Mouse (Mus musculus): ENCODE measurements around the gene Rad54l2. TPM values are rescaled to one million over a fixed set of nuclear protein-coding genes. Genes with fewer than 3 reads are reported as not detected.
A peak's percentile ranks its signal among the peaks of the same experiment; 100 is the strongest.

Gene Rad54l2
- total RNA-seq, 4 experiments from 2014 or later, result 6.2 to 7.8 (median 7.2) TPM

- no peak for DNase-seq (ENCODE audit: low spot score in 2 of 2)
Measured at GRCm38 (mm10) chr9:106754311-106754710, 34.7 kb downstream of the Rad54l2 start.

GRCm38 (mm10) chr9:106752135-106752534 lies 36.9 kb downstream of the Rad54l2 start:
- DNase-seq (ENCODE audit: low spot score in 2 of 2), result no peak

GRCm38 (mm10) chr9:106739962-106740361 lies 49.0 kb downstream of the Rad54l2 start:
- no peak for DNase-seq (ENCODE audit: low spot score in 2 of 2)

- DNase-seq (ENCODE audit: low spot score in 2 of 2), result no peak
Measured at GRCm38 (mm10) chr9:106739056-106739455, 49.9 kb downstream of the Rad54l2 start.

- DNase-seq (ENCODE audit: low spot score in 2 of 2), result no peak
Measured at GRCm38 (mm10) chr9:106738199-106738985, 50.6 kb downstream of the Rad54l2 start.

GRCm38 (mm10) chr9:106733690-106734089 lies 55.3 kb downstream of the Rad54l2 start:
- no peak for DNase-seq (ENCODE audit: low spot score in 2 of 2)

- DNase-seq (ENCODE audit: low spot score in 2 of 2), result no peak
Measured at GRCm38 (mm10) chr9:106729416-106729815, 59.6 kb downstream of the Rad54l2 start.

- no peak for DNase-seq (ENCODE audit: low spot score in 2 of 2)
Measured at GRCm38 (mm10) chr9:106726891-106727290, 62.1 kb downstream of the Rad54l2 start.

GRCm38 (mm10) chr9:106725435-106725834 lies 63.6 kb downstream of the Rad54l2 start:
- no peak for DNase-seq (ENCODE audit: low spot score in 2 of 2)

GRCm38 (mm10) chr9:106724864-106725263 lies 64.1 kb downstream of the Rad54l2 start:
- no peak for DNase-seq (ENCODE audit: low spot score in 2 of 2)

GRCm38 (mm10) chr9:106716729-106717128 lies 72.3 kb downstream of the Rad54l2 start:
- DNase-seq (ENCODE audit: low spot score in 2 of 2), result no peak

GRCm38 (mm10) chr9:106716232-106716631 lies 72.8 kb downstream of the Rad54l2 start:
- DNase-seq (ENCODE audit: low spot score in 2 of 2), result no peak

- no peak for DNase-seq (ENCODE audit: low spot score in 2 of 2)
Measured at GRCm38 (mm10) chr9:106712470-106712869, 76.5 kb downstream of the Rad54l2 start.

GRCm38 (mm10) chr9:106692973-106693481 lies 96.0 kb downstream of the Rad54l2 start:
- no peak for DNase-seq (ENCODE audit: low spot score in 2 of 2)

GRCm38 (mm10) chr9:106688834-106689233 lies 100.2 kb downstream of the Rad54l2 start:
- no peak for DNase-seq (ENCODE audit: low spot score in 2 of 2)

- DNase-seq (ENCODE audit: low spot score in 2 of 2), result peak; percentile 56 to 66
Measured at GRCm38 (mm10) chr9:106686983-106687650, 101.9 kb downstream of the Rad54l2 start.

GRCm38 (mm10) chr9:106685249-106686101 lies 103.5 kb downstream of the Rad54l2 start, which contains the start of gene Tex264:
TSS of gene Tex264 (minus strand) at chr9:106685927.
- DNase-seq (ENCODE audit: low spot score in 2 of 2), result peak; percentile 70 to 83

GRCm38 (mm10) chr9:106684918-106685248 lies 104.1 kb downstream of the Rad54l2 start:
- no peak for DNase-seq (ENCODE audit: low spot score in 2 of 2)

GRCm38 (mm10) chr9:106684093-106684872 lies 104.7 kb downstream of the Rad54l2 start:
- DNase-seq (ENCODE audit: low spot score in 2 of 2), result no peak

GRCm38 (mm10) chr9:106681026-106681425 lies 108.0 kb downstream of the Rad54l2 start:
- no peak for DNase-seq (ENCODE audit: low spot score in 2 of 2)

GRCm38 (mm10) chr9:106678242-106678641 lies 110.8 kb downstream of the Rad54l2 start:
- no peak for DNase-seq (ENCODE audit: low spot score in 2 of 2)

Measured in gastrocnemius, adult 8-10 months (tissue).